Mouse (Mus musculus) monocyte, adult 2 months (primary cell): Measurements from ENCODE around the gene Mxd3.

ENCODE experiments used
- DNase-seq, 2 experiments: peaks; one replicate each; pipeline ENCODE4 v3.0.0; 2022; ENCODE audit warnings: low spot score in 2 of 2, low read depth in 1 of 2

Gene Mxd3

GRCm38 (mm10) chr13:55332331-55332730, 2.7 kb upstream of the Mxd3 start:
- no peak for DNase-seq

GRCm38 (mm10) chr13:55330567-55331400, 1.2 kb upstream of the Mxd3 start:
- DNase-seq, result no peak

GRCm38 (mm10) chr13:55329109-55329682, 427 bp downstream of the Mxd3 start:
- no peak for DNase-seq

- no peak for DNase-seq
These were observed 982 bp downstream of the Mxd3 start for GRCm38 (mm10) chr13:55328641-55329040.

- DNase-seq, result no peak
These were observed 1.5 kb downstream of the Mxd3 start for GRCm38 (mm10) chr13:55328171-55328570.

- peak; percentile 74 to 80 for DNase-seq
These were observed 2.0 kb downstream of the Mxd3 start for GRCm38 (mm10) chr13:55327633-55328032.

GRCm38 (mm10) chr13:55327169-55327568, 2.5 kb downstream of the Mxd3 start:
- DNase-seq, result no peak

GRCm38 (mm10) chr13:55325596-55325995, 4.0 kb downstream of the Mxd3 start:
- no peak for DNase-seq

- no peak for DNase-seq
These were observed 7.3 kb downstream of the Mxd3 start for GRCm38 (mm10) chr13:55322130-55322825.

GRCm38 (mm10) chr13:55321434-55322129, 8.0 kb downstream of the Mxd3 start, which contains the start of gene Rab24:
Gene Rab24, minus strand, starts transcription at chr13:55321946.
- DNase-seq, result peak; percentile 40 to 65

GRCm38 (mm10) chr13:55319931-55320533, 9.6 kb downstream of the Mxd3 start, which contains the start of gene Prelid1:
Gene Prelid1, plus strand, starts transcription at chr13:55320500.
- DNase-seq, result no peak

- DNase-seq, result peak in 1 of 2 experiments; percentile 45
These were observed 11.3 kb downstream of the Mxd3 start for GRCm38 (mm10) chr13:55318351-55318750.

- no peak for DNase-seq
These were observed 14.7 kb downstream of the Mxd3 start for GRCm38 (mm10) chr13:55314891-55315412.

- DNase-seq, result no peak
These were observed 16.6 kb downstream of the Mxd3 start for GRCm38 (mm10) chr13:55313051-55313450.

GRCm38 (mm10) chr13:55312028-55312630, 17.5 kb downstream of the Mxd3 start:
- DNase-seq, result no peak

- DNase-seq, result no peak
These were observed 28.7 kb downstream of the Mxd3 start for GRCm38 (mm10) chr13:55300913-55301312.

- no peak for DNase-seq
These were observed 32.9 kb downstream of the Mxd3 start for GRCm38 (mm10) chr13:55296760-55297159.

GRCm38 (mm10) chr13:55288854-55289253, 40.8 kb downstream of the Mxd3 start:
- DNase-seq, result no peak

- DNase-seq, result no peak
These were observed 52.0 kb downstream of the Mxd3 start for GRCm38 (mm10) chr13:55277646-55278045.

GRCm38 (mm10) chr13:55277203-55277602, 52.4 kb downstream of the Mxd3 start:
- DNase-seq, result no peak
